Mouse (Mus musculus): ENCODE results near the gene Klf2. TPM values are rescaled to one million over a fixed set of nuclear protein-coding genes. Genes with fewer than 3 reads are reported as not detected.
A peak's percentile ranks its signal among the peaks of the same experiment; 100 is the strongest.

Klf2 gene
- polyA plus RNA-seq, 1 experiment = 44.7 TPM

DNA sequence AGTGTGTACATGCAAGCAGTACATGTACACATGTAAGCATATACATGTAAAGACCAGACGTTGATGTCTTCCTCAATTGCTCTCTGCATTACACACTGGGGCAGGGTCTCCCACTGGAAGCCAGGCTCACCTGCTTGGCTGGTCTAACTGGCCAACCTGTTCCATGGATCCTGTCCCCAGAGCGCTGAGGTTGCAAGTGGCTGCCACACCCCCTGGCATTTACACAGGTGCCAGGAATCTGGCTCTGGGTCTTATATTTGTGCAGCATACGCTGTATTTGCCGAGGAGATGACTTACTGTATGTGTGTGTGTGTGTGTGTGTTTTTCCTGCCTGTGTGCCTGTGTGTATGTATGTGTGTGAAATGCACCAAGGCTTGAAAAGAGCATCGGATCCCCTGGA lies 11.9 kb upstream of the Klf2 start:
- H3K4me1 ChIP-seq (ENCODE audit: control insufficient read depth, insufficient read depth, low read length) = peaks cover 7% of the 10 kb centered on the region
- no peak overlapping the region for H3K9ac ChIP-seq (ENCODE audit: low read depth, poor library complexity, severe bottlenecking)
- TF ChIP-seq EP300 (IDR thresholded peaks at IDR 0.05; ENCODE audit: insufficient read depth, low read depth, low read length) = no peak
- no peak for TF ChIP-seq POLR2A (IDR thresholded peaks at IDR 0.05; ENCODE audit: insufficient read depth, low read length)
- no peak for TF ChIP-seq CTCF (IDR thresholded peaks at IDR 0.05; ENCODE audit: low read depth, low read length)
- no peaks in the 10 kb centered on the region for H3K9me3 ChIP-seq (replicated peaks; ENCODE audit: control insufficient read depth, insufficient read depth, low read length, poor library complexity, severe bottlenecking)
- H3K27ac ChIP-seq (ENCODE audit: insufficient read depth, low read length) = no peak overlapping the region
- H3K27me3 ChIP-seq (ENCODE audit: control insufficient read depth, insufficient read depth, low read length, poor library complexity, severe bottlenecking) = no peaks in the 10 kb centered on the region
- H3K4me3 ChIP-seq (ENCODE audit: low read depth, low read length) = no peak overlapping the region
- no peaks in the 10 kb centered on the region for H3K36me3 ChIP-seq (ENCODE audit: control insufficient read depth, insufficient read depth, low read length, poor library complexity, severe bottlenecking)

DNA sequence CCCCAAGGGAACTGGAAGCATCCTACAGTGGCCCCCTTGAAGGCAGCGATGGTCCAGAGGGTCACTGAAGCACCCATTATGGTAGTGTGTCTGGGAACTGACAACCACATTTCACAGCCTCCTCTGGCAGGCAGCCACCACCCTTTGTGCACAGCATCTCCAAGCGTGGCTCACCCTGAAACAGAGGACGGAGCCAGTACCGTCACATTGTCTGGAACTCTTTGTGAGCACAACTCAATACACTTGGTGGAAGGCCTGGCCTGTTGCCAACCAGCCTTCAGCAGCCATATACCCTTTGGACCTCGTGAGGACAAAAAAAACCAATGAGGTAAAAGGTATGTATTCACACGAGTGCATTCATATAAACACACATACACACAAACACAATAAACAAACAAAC lies 10.6 kb upstream of the Klf2 start:
- Histone ChIP-seq H3K27me3 (ENCODE audit: control insufficient read depth, insufficient read depth, low read length, poor library complexity, severe bottlenecking) (no peaks in the 10 kb centered on the region), H3K27ac (ENCODE audit: insufficient read depth, low read length) (no peak overlapping the region), H3K9ac (ENCODE audit: low read depth, poor library complexity, severe bottlenecking) (no peak overlapping the region), H3K4me3 (ENCODE audit: low read depth, low read length) (no peak overlapping the region), H3K9me3 (replicated peaks; ENCODE audit: control insufficient read depth, insufficient read depth, low read length, poor library complexity, severe bottlenecking) (no peaks in the 10 kb centered on the region), H3K36me3 (ENCODE audit: control insufficient read depth, insufficient read depth, low read length, poor library complexity, severe bottlenecking) (no peaks in the 10 kb centered on the region), H3K4me1 (ENCODE audit: control insufficient read depth, insufficient read depth, low read length) (peaks cover 13% of the 10 kb centered on the region)
- no peak for TF ChIP-seq CTCF (IDR thresholded peaks at IDR 0.05; ENCODE audit: low read depth, low read length)
- TF ChIP-seq EP300 (IDR thresholded peaks at IDR 0.05; ENCODE audit: insufficient read depth, low read depth, low read length) = no peak
- TF ChIP-seq POLR2A (IDR thresholded peaks at IDR 0.05; ENCODE audit: insufficient read depth, low read length) = no peak

DNA sequence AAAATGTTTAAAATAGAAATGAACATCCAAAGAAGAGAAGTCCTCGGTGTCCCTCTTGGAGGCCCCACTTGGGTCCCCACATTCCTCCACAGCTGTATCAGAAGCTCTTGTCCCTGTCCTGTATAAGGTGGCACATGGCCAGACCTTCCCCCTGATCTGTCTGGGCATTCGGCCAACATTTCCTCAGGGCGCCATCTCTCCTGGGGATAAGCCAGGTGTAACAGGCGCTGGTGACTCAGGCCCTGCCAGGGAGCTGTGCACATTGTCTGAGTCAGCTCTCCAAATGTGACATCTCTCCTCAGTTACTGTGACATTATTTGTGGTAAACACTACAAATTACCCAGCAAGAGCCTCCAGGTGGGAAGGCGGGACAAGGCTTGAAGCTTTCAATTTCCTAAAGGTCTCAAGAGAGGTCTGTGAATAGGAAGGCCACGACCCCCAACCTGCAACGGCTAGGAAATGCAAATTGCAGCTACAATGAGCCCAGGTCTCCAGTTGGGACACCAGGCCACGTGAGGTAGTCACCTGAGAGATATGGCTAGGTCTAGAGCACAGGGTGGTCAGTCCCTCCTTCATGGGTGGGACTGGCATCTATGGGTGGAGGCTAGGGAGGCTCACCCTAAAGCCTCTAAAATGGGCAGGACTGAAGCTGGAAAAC lies 7.9 kb upstream of the Klf2 start:
- Histone ChIP-seq H3K36me3 (ENCODE audit: control insufficient read depth, insufficient read depth, low read length, poor library complexity, severe bottlenecking) (no peaks in the 10 kb centered on the region), H3K9me3 (replicated peaks; ENCODE audit: control insufficient read depth, insufficient read depth, low read length, poor library complexity, severe bottlenecking) (no peaks in the 10 kb centered on the region), H3K27ac (ENCODE audit: insufficient read depth, low read length) (peak overlapping the region; percentile 89), H3K27me3 (ENCODE audit: control insufficient read depth, insufficient read depth, low read length, poor library complexity, severe bottlenecking) (no peaks in the 10 kb centered on the region), H3K4me1 (ENCODE audit: control insufficient read depth, insufficient read depth, low read length) (peaks cover 12% of the 10 kb centered on the region), H3K9ac (ENCODE audit: low read depth, poor library complexity, severe bottlenecking) (no peak overlapping the region), H3K4me3 (ENCODE audit: low read depth, low read length) (no peak overlapping the region)
- peak; percentile 100 for TF ChIP-seq EP300 (IDR thresholded peaks at IDR 0.05; ENCODE audit: insufficient read depth, low read depth, low read length)
- TF ChIP-seq CTCF (IDR thresholded peaks at IDR 0.05; ENCODE audit: low read depth, low read length) = no peak
- no peak for TF ChIP-seq POLR2A (IDR thresholded peaks at IDR 0.05; ENCODE audit: insufficient read depth, low read length)

DNA sequence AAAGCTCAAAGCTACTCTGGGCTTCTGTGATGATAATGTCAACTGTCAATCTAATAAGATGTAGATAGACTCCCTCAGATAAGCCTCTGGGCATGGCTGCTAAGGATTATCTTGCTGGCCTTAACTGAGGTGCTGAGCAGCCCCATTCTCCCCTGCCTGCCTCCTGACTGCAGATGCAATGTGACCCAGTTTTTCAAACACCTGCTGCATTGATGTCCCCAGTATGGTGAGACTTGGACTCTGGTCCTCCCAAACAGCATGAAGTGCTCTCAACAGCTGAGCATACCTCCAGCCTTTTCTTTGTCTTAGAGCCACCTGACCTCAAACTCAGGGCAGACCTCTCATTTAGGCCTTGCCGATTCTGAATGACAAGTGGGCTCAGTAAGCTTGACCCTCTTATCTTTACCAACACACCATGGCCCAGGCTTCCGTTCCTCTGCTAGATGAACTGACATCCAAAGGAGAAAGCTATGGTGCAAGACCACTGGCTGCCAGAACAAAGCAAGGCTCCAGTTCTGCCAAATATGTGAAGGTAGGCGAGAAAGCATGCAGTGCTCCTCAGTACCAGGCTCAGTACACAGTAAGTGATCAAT lies 5.8 kb upstream of the Klf2 start:
- no peaks in the 10 kb centered on the region for H3K27me3 ChIP-seq (ENCODE audit: control insufficient read depth, insufficient read depth, low read length, poor library complexity, severe bottlenecking)
- no peaks in the 10 kb centered on the region for H3K9me3 ChIP-seq (replicated peaks; ENCODE audit: control insufficient read depth, insufficient read depth, low read length, poor library complexity, severe bottlenecking)
- H3K4me3 ChIP-seq (ENCODE audit: low read depth, low read length) = no peak overlapping the region
- H3K27ac ChIP-seq (ENCODE audit: insufficient read depth, low read length) = peak overlapping the region; percentile 5
- TF ChIP-seq EP300 (IDR thresholded peaks at IDR 0.05; ENCODE audit: insufficient read depth, low read depth, low read length) (peak; percentile 69; the same call in 1 of the 2 replicates), CTCF (IDR thresholded peaks at IDR 0.05; ENCODE audit: low read depth, low read length) (no peak)
- no peaks in the 10 kb centered on the region for H3K36me3 ChIP-seq (ENCODE audit: control insufficient read depth, insufficient read depth, low read length, poor library complexity, severe bottlenecking)
- peaks cover 16% of the 10 kb centered on the region for H3K4me1 ChIP-seq (ENCODE audit: control insufficient read depth, insufficient read depth, low read length)
- no peak overlapping the region for H3K9ac ChIP-seq (ENCODE audit: low read depth, poor library complexity, severe bottlenecking)

DNA sequence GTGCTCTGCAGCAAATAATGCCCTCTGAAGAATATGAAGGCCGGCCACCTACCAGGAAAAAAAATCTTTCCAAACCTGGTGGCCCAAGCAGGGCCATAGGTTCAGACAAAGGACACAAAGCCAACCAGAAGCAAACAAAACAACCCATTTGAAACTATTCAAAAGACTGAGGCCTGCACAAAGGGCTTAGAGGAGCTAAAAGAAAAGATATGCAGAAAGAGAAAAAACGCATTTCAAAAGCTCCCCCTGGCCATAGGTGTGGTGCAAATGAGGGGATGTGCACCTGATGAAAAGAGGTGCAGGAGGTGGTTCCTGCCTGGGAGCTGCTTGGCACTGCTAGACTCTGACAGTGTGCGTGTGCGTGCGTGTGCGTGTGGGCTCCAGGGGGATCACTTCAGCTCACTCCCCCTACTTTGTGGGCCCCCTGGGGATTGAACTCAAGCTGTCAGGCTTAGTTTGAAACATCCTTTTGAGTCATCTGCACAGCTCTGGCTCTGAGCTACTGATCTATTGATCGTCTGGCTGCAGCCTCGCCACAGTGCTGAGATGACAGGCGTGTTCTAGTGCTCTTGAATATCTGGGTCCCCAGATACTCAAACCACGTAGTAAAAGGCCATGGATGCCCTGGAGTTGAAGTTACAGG lies 2.7 kb upstream of the Klf2 start:
- H3K27me3 ChIP-seq (ENCODE audit: control insufficient read depth, insufficient read depth, low read length, poor library complexity, severe bottlenecking) = no peaks in the 10 kb centered on the region
- no peak for TF ChIP-seq POLR2A (IDR thresholded peaks at IDR 0.05; ENCODE audit: insufficient read depth, low read length)
- TF ChIP-seq EP300 (IDR thresholded peaks at IDR 0.05; ENCODE audit: insufficient read depth, low read depth, low read length) = peak; percentile 100
- peak overlapping the region; percentile 14; the same call in 1 of the 2 replicates for H3K9ac ChIP-seq (ENCODE audit: low read depth, poor library complexity, severe bottlenecking)
- H3K4me3 ChIP-seq (ENCODE audit: low read depth, low read length) = no peak overlapping the region
- H3K36me3 ChIP-seq (ENCODE audit: control insufficient read depth, insufficient read depth, low read length, poor library complexity, severe bottlenecking) = peaks cover 18% of the 10 kb centered on the region
- peak overlapping the region; percentile 98 for H3K27ac ChIP-seq (ENCODE audit: insufficient read depth, low read length)
- H3K4me1 ChIP-seq (ENCODE audit: control insufficient read depth, insufficient read depth, low read length) = peaks cover 10% of the 10 kb centered on the region
- no peaks in the 10 kb centered on the region for H3K9me3 ChIP-seq (replicated peaks; ENCODE audit: control insufficient read depth, insufficient read depth, low read length, poor library complexity, severe bottlenecking)

DNA sequence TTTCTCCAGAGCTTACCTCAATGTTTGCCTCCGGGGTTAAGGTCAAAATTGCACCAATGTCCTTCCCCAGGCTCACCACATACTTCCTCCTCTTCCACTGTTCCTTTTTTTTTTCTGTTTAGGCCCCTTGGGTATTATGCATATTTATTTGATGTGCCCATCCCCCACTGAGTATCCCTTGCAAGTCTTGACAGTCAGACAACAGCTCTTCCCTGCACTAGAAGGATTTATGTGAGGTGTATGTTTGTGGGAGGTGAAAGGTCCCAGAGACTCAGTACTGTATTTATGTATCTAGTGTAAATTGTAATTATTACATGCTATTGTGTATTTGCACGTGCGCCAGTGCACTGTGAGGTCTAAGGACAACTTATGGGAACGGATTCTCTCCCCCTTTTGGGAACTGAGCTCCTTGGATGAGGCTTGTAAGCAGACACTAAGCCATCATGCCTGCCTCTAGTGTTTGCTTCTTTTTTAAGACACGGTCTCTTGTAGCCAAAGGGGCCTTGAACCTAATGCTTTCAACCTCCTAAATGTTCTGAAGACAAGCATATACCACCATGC lies 1.0 kb upstream of the Klf2 start:
- H3K9ac ChIP-seq (ENCODE audit: low read depth, poor library complexity, severe bottlenecking) = peak overlapping the region; percentile 58
- no peaks in the 10 kb centered on the region for H3K9me3 ChIP-seq (replicated peaks; ENCODE audit: control insufficient read depth, insufficient read depth, low read length, poor library complexity, severe bottlenecking)
- no peak overlapping the region for H3K4me3 ChIP-seq (ENCODE audit: low read depth, low read length)
- H3K27me3 ChIP-seq (ENCODE audit: control insufficient read depth, insufficient read depth, low read length, poor library complexity, severe bottlenecking) = no peaks in the 10 kb centered on the region
- peaks cover 33% of the 10 kb centered on the region for H3K36me3 ChIP-seq (ENCODE audit: control insufficient read depth, insufficient read depth, low read length, poor library complexity, severe bottlenecking)
- TF ChIP-seq POLR2A (IDR thresholded peaks at IDR 0.05; ENCODE audit: insufficient read depth, low read length) = no peak
- no peak for TF ChIP-seq CTCF (IDR thresholded peaks at IDR 0.05; ENCODE audit: low read depth, low read length)
- TF ChIP-seq EP300 (IDR thresholded peaks at IDR 0.05; ENCODE audit: insufficient read depth, low read depth, low read length) = no peak
- peaks cover 10% of the 10 kb centered on the region for H3K4me1 ChIP-seq (ENCODE audit: control insufficient read depth, insufficient read depth, low read length)
- H3K27ac ChIP-seq (ENCODE audit: insufficient read depth, low read length) = peak overlapping the region; percentile 90

All from ES-Bruce4 (cell line).